Mouse (Mus musculus) neural tube, embryonic 14.5 days (tissue): ENCODE data around the gene Trim47. TPM values are rescaled to one million over a fixed set of nuclear protein-coding genes. Genes with fewer than 3 reads are reported as not detected.

ENCODE experiments used
- ATAC-seq: fragments of 200-750 bp; cut with Nextera tagmentation; 2 replicates; pipeline ENCODE4 v1.8.0; 2017; ENCODE audit warnings: low read depth, mild to moderate bottlenecking, moderate TSS enrichment, moderate library complexity
- H3K27ac ChIP-seq: fragments of 300-500 bp; sonication (generic); 2 replicates; pipeline ENCODE4 v1.5.1; 2014; ENCODE audit warnings: low read depth, mild to moderate bottlenecking, control low read depth, low read length, moderate library complexity, mixed read lengths
- H3K27me3 ChIP-seq: fragments of 300-500 bp; sonication (generic); 2 replicates; pipeline ENCODE4 v1.6.1; 2014; ENCODE audit warnings: low read length; ENCODE audit not compliant: control insufficient read depth, insufficient read depth
- H3K36me3 ChIP-seq: fragments of 300-500 bp; sonication (generic); 2 replicates; pipeline ENCODE4 v1.6.1; 2014; ENCODE audit warnings: low read length, mixed read lengths; ENCODE audit not compliant: control insufficient read depth, insufficient read depth
- H3K4me1 ChIP-seq: fragments of 300-500 bp; sonication (generic); 2 replicates; pipeline ENCODE4 v1.6.1; 2014; ENCODE audit warnings: low read length; ENCODE audit not compliant: control insufficient read depth, insufficient read depth
- H3K4me2 ChIP-seq: fragments of 300-500 bp; sonication (generic); 2 replicates; pipeline ENCODE4 v1.6.1; 2014; ENCODE audit warnings: mild to moderate bottlenecking, low read depth, low read length, control low read depth
- H3K4me3 ChIP-seq: fragments of 300-500 bp; sonication (generic); 2 replicates; pipeline ENCODE4 v1.5.1; 2014; ENCODE audit warnings: low read depth, low read length, control low read depth, mixed read lengths
- H3K9ac ChIP-seq: fragments of 300-500 bp; sonication (generic); replicated peaks from 2 replicates; pipeline ENCODE4 v1.6.1; 2014; ENCODE audit warnings: low read depth, mild to moderate bottlenecking, control low read depth, low read length, mixed read lengths
- H3K9me3 ChIP-seq: fragments of 300-500 bp; sonication (generic); 2 replicates; pipeline ENCODE4 v1.6.1; 2016; ENCODE audit warnings: low read length; ENCODE audit not compliant: control insufficient read depth
- WGBS: fragments of 180-500 bp; shearing (Covaris S2); extraction: QIAGEN DNeasy Blood & Tissue Kit; methylation state at CpG from one replicate; pipeline ENCODE4 v1.1.7; 2014; 5-methylcytosine and 5-hydroxymethylcytosine counted together
- polyA plus RNA-seq: library from polyadenylated mRNA; unstranded; fragments of >200 nt; fragmentation: Nextera tagmentation; extraction: Ambion mirVana; gene quantifications from 2 replicates; pipeline ENCODE4 v1.2.1, GENCODE M21; 2014

The Trim47 gene
- polyA plus RNA-seq, 1 experiment from 2014 or later = 3.5 TPM

DNA sequence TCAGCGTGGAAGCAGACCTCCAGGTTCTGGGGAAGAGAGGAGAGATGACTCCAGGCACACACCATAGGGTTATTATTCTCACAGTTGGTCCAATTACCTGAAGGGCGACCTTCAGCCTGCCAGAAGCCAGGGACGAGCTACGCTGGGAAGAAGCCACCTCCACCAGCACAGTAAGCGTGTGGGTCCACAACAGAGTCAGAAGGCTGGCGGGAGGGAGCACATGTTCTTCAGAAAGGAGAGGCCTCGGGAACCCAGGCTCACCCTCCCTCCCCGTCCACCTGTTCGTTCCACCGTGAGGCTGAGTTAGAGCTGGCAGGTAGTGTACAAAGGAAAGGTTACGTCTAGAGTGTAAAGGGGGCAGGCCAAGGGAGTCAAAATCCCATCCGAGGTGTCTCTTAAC lies 61.7 kb downstream of the Trim47 start:
- peaks cover 14% of the 10 kb centered on the region for H3K36me3 ChIP-seq
- no peak for ATAC-seq
- WGBS = 89% methylated on average over 12 of the region's 12 CpGs

DNA sequence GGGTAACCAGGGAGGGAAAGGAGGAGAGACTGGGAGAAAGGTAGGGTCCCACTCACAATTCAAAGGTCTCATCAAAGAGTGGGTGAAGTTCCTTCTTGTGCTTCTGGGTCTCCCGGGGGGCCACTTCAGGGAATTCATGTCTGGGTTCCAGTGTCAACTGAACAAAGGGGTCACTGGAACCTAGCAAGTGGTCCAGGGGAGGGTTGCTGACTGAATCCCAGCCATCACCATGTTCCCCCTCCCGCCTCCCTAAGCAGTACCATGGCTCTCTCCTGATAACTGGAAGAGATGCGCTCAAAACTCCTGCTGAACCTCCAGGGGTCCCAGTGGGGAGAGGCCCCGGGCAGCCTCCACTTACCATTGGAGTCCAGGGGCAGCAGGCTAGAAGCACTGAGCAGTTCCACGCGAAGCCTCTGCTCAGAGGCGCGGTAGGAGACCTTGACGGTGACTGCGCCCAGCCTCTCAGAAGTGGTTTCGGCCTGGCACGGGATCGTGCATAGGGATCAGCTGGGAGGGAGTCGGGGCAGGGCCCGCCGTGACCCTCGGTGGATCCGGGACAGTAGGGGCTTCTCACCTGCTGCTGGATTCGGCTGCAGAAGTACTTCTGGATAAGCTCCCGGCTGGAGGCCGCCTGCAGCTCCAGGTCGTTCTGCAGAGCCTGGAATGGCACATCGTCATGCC lies 62.7 kb downstream of the Trim47 start:
- H3K4me2 ChIP-seq = no peak overlapping the region
- no peak overlapping the region for H3K27ac ChIP-seq
- H3K36me3 ChIP-seq = peaks cover 24% of the 10 kb centered on the region
- no peak overlapping the region for H3K4me3 ChIP-seq
- H3K9ac ChIP-seq = no peak overlapping the region
- no peaks in the 10 kb centered on the region for H3K27me3 ChIP-seq
- ATAC-seq = no peak
- no peaks in the 10 kb centered on the region for H3K4me1 ChIP-seq
- H3K9me3 ChIP-seq = no peaks in the 10 kb centered on the region
- WGBS = 65% methylated on average over 23 of the region's 23 CpGs

More for the DNA sequence above, 61.7 kb downstream of the Trim47 start:
- no peak overlapping the region for H3K27ac ChIP-seq
- no peak overlapping the region for H3K4me2 ChIP-seq
- no peaks in the 10 kb centered on the region for H3K27me3 ChIP-seq
- no peaks in the 10 kb centered on the region for H3K9me3 ChIP-seq
- H3K4me1 ChIP-seq = no peaks in the 10 kb centered on the region
- H3K4me3 ChIP-seq = no peak overlapping the region
- no peak overlapping the region for H3K9ac ChIP-seq

DNA sequence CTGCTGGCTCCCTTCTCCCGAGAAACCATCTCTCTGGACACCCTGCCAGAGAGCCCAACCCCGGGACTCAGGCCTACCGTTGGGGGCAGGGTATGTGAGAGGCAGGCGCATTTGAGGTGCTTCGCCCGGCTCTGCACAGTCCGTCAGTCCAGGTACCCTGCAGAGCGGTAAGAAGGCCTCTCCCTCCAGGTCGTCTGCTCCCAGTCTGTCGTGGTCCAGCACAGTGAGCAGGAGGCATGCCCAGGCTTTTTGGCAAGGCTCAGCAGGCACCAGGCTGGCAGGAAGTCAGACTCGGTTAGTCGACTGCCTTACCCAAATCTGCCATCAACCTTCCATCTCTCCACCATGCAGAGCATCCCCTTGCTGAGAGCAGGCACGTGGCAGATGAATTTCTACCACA lies 63.4 kb downstream of the Trim47 start:
- no peak overlapping the region for H3K27ac ChIP-seq
- H3K4me3 ChIP-seq = no peak overlapping the region
- H3K9ac ChIP-seq = no peak overlapping the region
- peaks cover 32% of the 10 kb centered on the region for H3K36me3 ChIP-seq
- H3K4me2 ChIP-seq = no peak overlapping the region
- ATAC-seq = no peak
- 70% methylated on average over 13 of the region's 13 CpGs for WGBS
- H3K4me1 ChIP-seq = no peaks in the 10 kb centered on the region
- no peaks in the 10 kb centered on the region for H3K9me3 ChIP-seq
- H3K27me3 ChIP-seq = no peaks in the 10 kb centered on the region

- no peak for ATAC-seq
- Histone ChIP-seq H3K36me3 (peaks cover 39% of the 10 kb centered on the region), H3K27me3 (no peaks in the 10 kb centered on the region), H3K9ac (no peak overlapping the region), H3K27ac (no peak overlapping the region), H3K9me3 (no peaks in the 10 kb centered on the region), H3K4me2 (no peak overlapping the region), H3K4me3 (no peak overlapping the region), H3K4me1 (no peaks in the 10 kb centered on the region)
- WGBS = 51% methylated on average over 8 of the region's 8 CpGs
Measured at GRCm38 (mm10) chr11:116062521-116062920, 64.5 kb downstream of the Trim47 start.

DNA sequence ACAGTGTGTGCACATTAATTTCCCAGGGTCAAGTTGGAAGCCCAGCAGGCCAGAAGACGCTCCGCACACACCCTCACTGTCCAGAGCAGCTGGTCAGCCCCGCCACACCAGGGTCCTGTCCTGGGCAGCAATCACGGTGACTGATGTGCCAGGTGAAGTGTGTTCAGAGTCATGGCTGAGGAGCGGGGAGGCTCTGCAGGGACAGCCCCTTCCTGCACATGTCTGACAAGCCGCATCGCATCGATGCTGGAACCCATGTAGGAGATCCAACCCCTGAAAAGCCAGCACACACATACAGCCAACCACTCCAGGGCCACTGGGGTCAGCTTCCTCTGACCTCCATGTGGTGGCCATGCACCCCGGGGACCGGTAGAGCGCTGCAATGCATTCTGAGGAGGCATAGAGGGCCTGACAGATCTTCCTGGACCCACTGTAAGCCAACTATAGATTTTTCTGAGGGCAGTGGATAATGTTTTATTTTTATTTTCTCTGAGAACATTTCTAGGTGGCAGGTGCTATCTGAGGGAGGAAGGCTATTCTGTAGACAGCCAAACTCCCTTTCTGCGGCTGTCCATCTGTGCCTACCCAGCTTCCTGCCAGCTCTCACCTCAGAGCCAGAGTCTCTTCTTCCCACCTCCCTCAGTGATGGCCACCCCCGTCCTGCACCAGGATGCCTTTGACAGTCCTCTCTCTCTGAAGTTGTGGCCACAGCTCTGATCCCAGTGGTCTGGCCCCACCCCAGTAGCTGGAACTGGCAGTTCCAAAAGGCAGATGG lies 65.2 kb downstream of the Trim47 start:
- Histone ChIP-seq H3K27ac (no peak overlapping the region), H3K4me2 (no peak overlapping the region), H3K9me3 (no peaks in the 10 kb centered on the region), H3K36me3 (peaks cover 46% of the 10 kb centered on the region), H3K4me1 (no peaks in the 10 kb centered on the region), H3K27me3 (no peaks in the 10 kb centered on the region), H3K4me3 (no peak overlapping the region), H3K9ac (no peak overlapping the region)
- WGBS = 87% methylated on average over 13 of the region's 13 CpGs
- no peak for ATAC-seq

- H3K9ac ChIP-seq = no peak overlapping the region
- H3K9me3 ChIP-seq = no peaks in the 10 kb centered on the region
- H3K36me3 ChIP-seq = peaks cover 58% of the 10 kb centered on the region
- H3K27me3 ChIP-seq = no peaks in the 10 kb centered on the region
- WGBS = 93% methylated on average over 9 of the region's 9 CpGs
- H3K4me1 ChIP-seq = no peaks in the 10 kb centered on the region
- no peak for ATAC-seq
- no peak overlapping the region for H3K4me2 ChIP-seq
- no peak overlapping the region for H3K27ac ChIP-seq
- no peak overlapping the region for H3K4me3 ChIP-seq
Measured at GRCm38 (mm10) chr11:116060596-116060995, 66.4 kb downstream of the Trim47 start.

- no peaks in the 10 kb centered on the region for H3K9me3 ChIP-seq
- no peak overlapping the region for H3K4me2 ChIP-seq
- no peaks in the 10 kb centered on the region for H3K27me3 ChIP-seq
- no peak overlapping the region for H3K9ac ChIP-seq
- ATAC-seq = no peak
- H3K36me3 ChIP-seq = peaks cover 67% of the 10 kb centered on the region
- H3K27ac ChIP-seq = no peak overlapping the region
- 97% methylated on average over 11 of the region's 11 CpGs for WGBS
- no peak overlapping the region for H3K4me3 ChIP-seq
- no peaks in the 10 kb centered on the region for H3K4me1 ChIP-seq
Measured at GRCm38 (mm10) chr11:116059691-116060025, 67.4 kb downstream of the Trim47 start.

GRCm38 (mm10) chr11:116058868-116059690 lies 67.9 kb downstream of the Trim47 start:
- H3K27ac ChIP-seq = no peak overlapping the region
- WGBS = 93% methylated on average over 17 of the region's 17 CpGs
- H3K27me3 ChIP-seq = no peaks in the 10 kb centered on the region
- H3K4me3 ChIP-seq = no peak overlapping the region
- H3K4me2 ChIP-seq = no peak overlapping the region
- H3K36me3 ChIP-seq = peaks cover 67% of the 10 kb centered on the region
- H3K9ac ChIP-seq = no peak overlapping the region
- ATAC-seq = no peak
- H3K9me3 ChIP-seq = no peaks in the 10 kb centered on the region
- H3K4me1 ChIP-seq = no peaks in the 10 kb centered on the region
